In genomic region chr7:28381017-28381790, GRCm38 (mm10) we compare ENCODE assay signal across 8 mouse cellular contexts. TPM values are rescaled to one million over a fixed set of nuclear protein-coding genes. Genes with fewer than 3 reads are reported as not detected.
DNase-seq lines count a peak whose midpoint lies in the region; ATAC-seq and TF ChIP-seq lines count a peak whose summit lies in the region.

No protein-coding gene starts in this region.

- peak; percentile 32 for ATAC-seq in embryonic facial prominence, embryonic 14.5 days (ENCODE audit: low read depth)
- ATAC-seq in heart, postnatal 0 days (ENCODE audit: insufficient read depth, low read depth) = peak; percentile 45

- peaks cover 25% of the 10 kb centered on the region for H3K36me3 ChIP-seq in embryonic facial prominence, embryonic 14.5 days (ENCODE audit: control insufficient read depth, insufficient read depth, low read length)
- peaks cover 28% of the 10 kb centered on the region for H3K36me3 ChIP-seq in heart, postnatal 0 days (replicated peaks; ENCODE audit: control insufficient read depth, insufficient read depth, low read length)

- H3K27ac ChIP-seq in embryonic facial prominence, embryonic 14.5 days (replicated peaks; ENCODE audit: low read depth, low read length) = peak overlapping the region; percentile 99
- H3K27ac ChIP-seq in heart, postnatal 0 days (ENCODE audit: low read depth) = peak overlapping the region; percentile 100

- peak; percentile 58 for DNase-seq in embryo, embryonic 10 days (ENCODE audit: low spot score)
- DNase-seq in embryo, embryonic 9.5 days (ENCODE audit: extremely low spot score) = no peak
- DNase-seq in embryonic facial prominence, embryonic 14.5 days (ENCODE audit: low spot score) = peak; percentile 83
- peak; percentile 89 for DNase-seq in heart, postnatal 0 days (ENCODE audit: low spot score)
- peak; percentile 84 to 86 for DNase-seq in kidney, postnatal 36 days
- DNase-seq in mesoderm, embryonic 11.5 days (ENCODE audit: low read depth, low spot score) = peak; percentile 41
- DNase-seq in spleen, postnatal 36 days (ENCODE audit: low spot score in 2 of 2) = peak; percentile 93 to 94
- DNase-seq in cerebellum, adult 9-11 months = no peak

- H3K9me3 ChIP-seq in embryonic facial prominence, embryonic 14.5 days (ENCODE audit: control insufficient read depth, low read length) = no peaks in the 10 kb centered on the region
- no peaks in the 10 kb centered on the region for H3K9me3 ChIP-seq in heart, postnatal 0 days (replicated peaks; ENCODE audit: control insufficient read depth, low read length)

- no peak for TF ChIP-seq CTCF in heart, postnatal 0 days (IDR thresholded peaks at IDR 0.05; ENCODE audit: low read depth)

- WGBS in embryonic facial prominence, embryonic 14.5 days = 2% methylated on average over 26 of the region's 30 CpGs
- 3% methylated on average over 30 of the region's 30 CpGs for WGBS in heart, postnatal 0 days

- peak; percentile 81 for TF ChIP-seq EP300 in heart, postnatal 0 days (IDR thresholded peaks at IDR 0.05; ENCODE audit: low read depth)

- peak overlapping the region; percentile 69 for H3K9ac ChIP-seq in embryonic facial prominence, embryonic 14.5 days (ENCODE audit: low read depth, low read length)
- peak overlapping the region; percentile 76 for H3K9ac ChIP-seq in heart, postnatal 0 days (replicated peaks; ENCODE audit: low read depth, low read length)

- H3K27me3 ChIP-seq in embryonic facial prominence, embryonic 14.5 days (replicated peaks; ENCODE audit: control insufficient read depth, insufficient read depth, low read length) = no peaks in the 10 kb centered on the region
- H3K27me3 ChIP-seq in heart, postnatal 0 days (ENCODE audit: control insufficient read depth, insufficient read depth, low read length) = no peaks in the 10 kb centered on the region

- H3K4me3 ChIP-seq in embryonic facial prominence, embryonic 14.5 days (ENCODE audit: low read depth, low read length) = peak overlapping the region; percentile 39
- peak overlapping the region; percentile 48 for H3K4me3 ChIP-seq in heart, postnatal 0 days (ENCODE audit: low read depth, low read length)

- H3K4me2 ChIP-seq in embryonic facial prominence, embryonic 14.5 days (ENCODE audit: low read depth, low read length) = peak overlapping the region; percentile 96
- H3K4me2 ChIP-seq in heart, postnatal 0 days (ENCODE audit: low read depth, low read length) = peak overlapping the region; percentile 81

- peaks cover 55% of the 10 kb centered on the region for H3K4me1 ChIP-seq in embryonic facial prominence, embryonic 14.5 days (ENCODE audit: control insufficient read depth, insufficient read depth, low read length)
- H3K4me1 ChIP-seq in heart, postnatal 0 days (ENCODE audit: control insufficient read depth, insufficient read depth) = peaks cover 54% of the 10 kb centered on the region

RNA-seq across cellular contexts. Expression of gene Zfp36, which starts 1.2 kb away (rescaled TPM):
- polyA plus RNA-seq in embryonic facial prominence, embryonic 14.5 days (2014; fragmentation: Nextera tagmentation; extraction: Ambion mirVana) = 13.5 and 14.4 TPM in 2 replicates
- 10.8 and 19.2 TPM in 2 replicates for total RNA-seq in heart, postnatal 0 days (2014; rRNA removed; ENCODE audit: low replicate concordance)
- polyA plus RNA-seq in heart, postnatal 0 days (2015; fragmentation: Nextera tagmentation; extraction: Ambion mirVana) = 12.5 and 13.6 TPM in 2 replicates

RNA-seq across cellular contexts. Expression of gene Plekhg2, which starts 8.8 kb away (rescaled TPM):
- polyA plus RNA-seq in embryonic facial prominence, embryonic 14.5 days (2014; fragmentation: Nextera tagmentation; extraction: Ambion mirVana) = 41.1 and 51.3 TPM in 2 replicates
- total RNA-seq in heart, postnatal 0 days (2014; rRNA removed; ENCODE audit: low replicate concordance) = 23.5 and 41.7 TPM in 2 replicates
- polyA plus RNA-seq in heart, postnatal 0 days (2015; fragmentation: Nextera tagmentation; extraction: Ambion mirVana) = 11.8 and 13.7 TPM in 2 replicates

RNA-seq across cellular contexts. Expression of gene Med29, which starts 11.3 kb away (rescaled TPM):
- polyA plus RNA-seq in embryonic facial prominence, embryonic 14.5 days (2014; fragmentation: Nextera tagmentation; extraction: Ambion mirVana) = 44.1 and 48.2 TPM in 2 replicates
- total RNA-seq in heart, postnatal 0 days (2014; rRNA removed; ENCODE audit: low replicate concordance) = 42.1 and 51.4 TPM in 2 replicates
- 44.1 and 45.8 TPM in 2 replicates for polyA plus RNA-seq in heart, postnatal 0 days (2015; fragmentation: Nextera tagmentation; extraction: Ambion mirVana)

RNA-seq across cellular contexts. Expression of gene Paf1, which starts 11.5 kb away (rescaled TPM):
- 52.1 and 54.1 TPM in 2 replicates for polyA plus RNA-seq in embryonic facial prominence, embryonic 14.5 days (2014; fragmentation: Nextera tagmentation; extraction: Ambion mirVana)
- total RNA-seq in heart, postnatal 0 days (2014; rRNA removed; ENCODE audit: low replicate concordance) = 29.8 and 66.1 TPM in 2 replicates
- polyA plus RNA-seq in heart, postnatal 0 days (2015; fragmentation: Nextera tagmentation; extraction: Ambion mirVana) = 54.2 and 56.5 TPM in 2 replicates

RNA-seq across cellular contexts. Expression of gene Rps16, which starts 30.8 kb away (rescaled TPM):
- polyA plus RNA-seq in embryonic facial prominence, embryonic 14.5 days (2014; fragmentation: Nextera tagmentation; extraction: Ambion mirVana) = 1,196 and 1,252 TPM in 2 replicates
- total RNA-seq in heart, postnatal 0 days (2014; rRNA removed; ENCODE audit: low replicate concordance) = 145 and 161 TPM in 2 replicates
- polyA plus RNA-seq in heart, postnatal 0 days (2015; fragmentation: Nextera tagmentation; extraction: Ambion mirVana) = 481 and 513 TPM in 2 replicates

Comparison
In these comparisons a context has a peak if more than half of its experiments do, and no peak if none do; other contexts are left out.
1. DNase-seq: peak in embryo, embryonic 10 days (single experiment), embryonic facial prominence, embryonic 14.5 days (single experiment), heart, postnatal 0 days (single experiment), kidney, postnatal 36 days (2 of 2), mesoderm, embryonic 11.5 days (single experiment) and spleen, postnatal 36 days (2 of 2); none in embryo, embryonic 9.5 days (single experiment) and cerebellum, adult 9-11 months (single experiment).